Mouse (Mus musculus) ES-E14 (cell line): ENCODE measurements at regions not wholly inside any gene's neighbourhood (a gene's known extent, or its start where the extent isn't known, plus 50 kb on each side); places are given as distances from the start of the nearest gene placed in this dataset.

Experiments
- DNase-seq: peaks from one replicate; pipeline ENCODE4 v3.0.0-alpha.2; 2013; ENCODE audit warnings: low read depth, low spot score
- H3K27ac ChIP-seq: 2 replicates; pipeline ENCODE4 v1.5.1; 2012; ENCODE audit warnings: low read depth, mild to moderate bottlenecking, low read length, moderate library complexity, mixed read lengths; ENCODE audit not compliant: poor library complexity, insufficient read depth, severe bottlenecking
- H3K36me3 ChIP-seq: 2 replicates; pipeline ENCODE4 v1.6.1; 2012; ENCODE audit warnings: mild to moderate bottlenecking, low read length, moderate library complexity, mixed read lengths; ENCODE audit not compliant: control insufficient read depth, poor library complexity, insufficient read depth, severe bottlenecking
- H3K4me1 ChIP-seq, 2 experiments: fragments of 150-350 bp in 1 of 2; sonication (generic) in 1 of 2; 2 replicates each; pipeline ENCODE4 v1.6.1; 2012; ENCODE audit warnings: low read length in 2 of 2, mild to moderate bottlenecking in 1 of 2, mixed read lengths in 1 of 2; ENCODE audit not compliant: control insufficient read depth in 2 of 2, insufficient read depth in 2 of 2, poor library complexity in 1 of 2
- H3K4me3 ChIP-seq, 2 experiments: fragments of 150-350 bp in 1 of 2; sonication (generic) in 1 of 2; 2 replicates each; pipeline ENCODE4 v1.5.1; 2012; ENCODE audit warnings: low read length in 2 of 2, low read depth in 1 of 2, mild to moderate bottlenecking in 1 of 2, mixed read lengths in 1 of 2; ENCODE audit not compliant: insufficient read depth in 1 of 2, poor library complexity in 1 of 2, severe bottlenecking in 1 of 2
- H3K9ac ChIP-seq: 2 replicates; pipeline ENCODE4 v1.6.1; 2012; ENCODE audit warnings: low read depth, mild to moderate bottlenecking, low read length, mixed read lengths; ENCODE audit not compliant: poor library complexity, insufficient read depth, severe bottlenecking
- H3K9me3 ChIP-seq: fragments of 150-350 bp; sonication (generic); 2 replicates; pipeline ENCODE4 v1.6.1; 2012; ENCODE audit warnings: low read depth, mild to moderate bottlenecking, low read length; ENCODE audit not compliant: control insufficient read depth, insufficient read depth
- CHD2 ChIP-seq: IDR thresholded peaks from 2 replicates; pipeline ENCODE4 v1.6.1; 2014; ENCODE audit warnings: mild to moderate bottlenecking, low read depth, low read length, inconsistent platforms
- HCFC1 ChIP-seq: IDR thresholded peaks from 2 replicates; pipeline ENCODE4 v1.6.1; 2012; ENCODE audit warnings: low read length, inconsistent platforms, borderline replicate concordance; ENCODE audit not compliant: insufficient read depth
- MAFK ChIP-seq: IDR thresholded peaks from 2 replicates; pipeline ENCODE4 v1.6.1; 2014; ENCODE audit warnings: mild to moderate bottlenecking, low read depth, low read length, inconsistent platforms; ENCODE audit not compliant: insufficient read depth
- ZC3H11A ChIP-seq: IDR thresholded peaks from 2 replicates; pipeline ENCODE4 v1.6.1; 2012; ENCODE audit warnings: low read depth, mild to moderate bottlenecking, inconsistent platforms, low read length, borderline replicate concordance
- ZNF384 ChIP-seq: IDR thresholded peaks from 2 replicates; pipeline ENCODE4 v1.6.1; 2012; ENCODE audit warnings: low read depth, low read length, inconsistent platforms
- in situ Hi-C, 2 experiments: fragments of 600-800 bp; cut with MboI; formaldehyde crosslinking; loops; one replicate each; pipeline ENCODE4 v1.15.1; 2025; ENCODE audit warnings: low sequenced_read_pairs in 2 of 2, inconsistent platforms in 1 of 2; ENCODE audit not compliant: unreplicated experiment in 2 of 2

- DNase-seq, result no peak
- no peak overlapping the region for H3K9ac ChIP-seq
- H3K36me3 ChIP-seq, result no peaks in the 10 kb centered on the region
- no peaks in the 10 kb centered on the region for H3K9me3 ChIP-seq
- TF ChIP-seq ZNF384 (no peak), CHD2 (no peak), HCFC1 (no peak), MAFK (no peak), ZC3H11A (no peak)
- no peaks in the 10 kb centered on the region for H3K4me1 ChIP-seq
- in situ Hi-C loops, result no loop called here
- no peak overlapping the region for H3K4me3 ChIP-seq
- no peak overlapping the region for H3K27ac ChIP-seq
Measured at GRCm38 (mm10) chr17:62403739-62404138, 477.4 kb downstream of the Efna5 start.

GRCm38 (mm10) chr17:62393355-62394006, 487.6 kb downstream of the Efna5 start:
- TF ChIP-seq ZNF384 (no peak), MAFK (no peak), ZC3H11A (no peak), HCFC1 (no peak), CHD2 (no peak)
- Histone ChIP-seq H3K27ac (no peak overlapping the region), H3K9ac (no peak overlapping the region), H3K4me1 (no peaks in the 10 kb centered on the region), H3K9me3 (no peaks in the 10 kb centered on the region), H3K4me3 (no peak overlapping the region), H3K36me3 (no peaks in the 10 kb centered on the region)
- no peak for DNase-seq
- in situ Hi-C loops, result no loop called here

- Histone ChIP-seq H3K36me3 (no peaks in the 10 kb centered on the region), H3K4me1 (no peaks in the 10 kb centered on the region), H3K9me3 (no peaks in the 10 kb centered on the region), H3K4me3 (no peak overlapping the region), H3K9ac (no peak overlapping the region), H3K27ac (no peak overlapping the region)
- no peak for DNase-seq
- TF ChIP-seq ZC3H11A (no peak), HCFC1 (no peak), MAFK (no peak), CHD2 (no peak), ZNF384 (no peak)
- in situ Hi-C loops, result no loop called here
Measured at GRCm38 (mm10) chr17:62384053-62384452, 497.1 kb downstream of the Efna5 start.

- in situ Hi-C loops, result no loop called here
- Histone ChIP-seq H3K36me3 (no peaks in the 10 kb centered on the region), H3K4me1 (no peaks in the 10 kb centered on the region), H3K4me3 (no peak overlapping the region), H3K9me3 (no peaks in the 10 kb centered on the region), H3K9ac (no peak overlapping the region), H3K27ac (no peak overlapping the region)
- TF ChIP-seq CHD2 (no peak), HCFC1 (no peak), ZC3H11A (no peak)
- no peak for DNase-seq
Measured at GRCm38 (mm10) chr17:62378868-62379417, 502.2 kb downstream of the Efna5 start.

- Histone ChIP-seq H3K27ac (no peak overlapping the region), H3K4me3 (no peak overlapping the region), H3K36me3 (no peaks in the 10 kb centered on the region), H3K4me1 (no peaks in the 10 kb centered on the region), H3K9me3 (no peaks in the 10 kb centered on the region), H3K9ac (no peak overlapping the region)
- in situ Hi-C loops, result no loop called here
- DNase-seq, result no peak
- TF ChIP-seq HCFC1, result no peak
- TF ChIP-seq ZNF384, result no peak
- TF ChIP-seq CHD2, result no peak
- TF ChIP-seq MAFK, result no peak
- TF ChIP-seq ZC3H11A, result no peak
Measured at GRCm38 (mm10) chr17:62369100-62369499, 512.0 kb downstream of the Efna5 start.
